Mouse (Mus musculus) heart, postnatal 0 days (tissue): ENCODE data around the gene Btbd11. TPM values are rescaled to one million over a fixed set of nuclear protein-coding genes. Genes with fewer than 3 reads are reported as not detected.

Source experiments
- ATAC-seq: fragments of 200-750 bp; cut with Nextera tagmentation; 2 replicates; pipeline ENCODE4 v1.8.0; 2017; ENCODE audit warnings: low read depth, moderate number of reproducible peaks, moderate library complexity; ENCODE audit not compliant: insufficient read depth
- DNase-seq: peaks from one replicate; pipeline ENCODE4 v3.0.0-alpha.2; 2016; ENCODE audit warnings: low spot score
- H3K27ac ChIP-seq: fragments of 300-500 bp; sonication (generic); 2 replicates; pipeline ENCODE4 v1.5.1; 2014; ENCODE audit warnings: low read depth, mild to moderate bottlenecking
- H3K27me3 ChIP-seq: fragments of 300-500 bp; sonication (generic); 2 replicates; pipeline ENCODE4 v1.6.1; 2014; ENCODE audit warnings: low read length, mixed read lengths; ENCODE audit not compliant: control insufficient read depth, insufficient read depth
- H3K36me3 ChIP-seq: fragments of 300-500 bp; sonication (generic); replicated peaks from 2 replicates; pipeline ENCODE4 v1.6.1; 2014; ENCODE audit warnings: low read length, mixed read lengths; ENCODE audit not compliant: control insufficient read depth, insufficient read depth
- H3K4me1 ChIP-seq: fragments of 300-500 bp; sonication (generic); 2 replicates; pipeline ENCODE4 v1.6.1; 2014; ENCODE audit warnings: antibody characterized with exemption; ENCODE audit not compliant: control insufficient read depth, insufficient read depth
- H3K4me2 ChIP-seq: fragments of 300-500 bp; sonication (generic); 2 replicates; pipeline ENCODE4 v1.6.1; 2014; ENCODE audit warnings: low read depth, mild to moderate bottlenecking, low read length, moderate library complexity
- H3K4me3 ChIP-seq: fragments of 300-500 bp; sonication (generic); 2 replicates; pipeline ENCODE4 v1.5.1; 2014; ENCODE audit warnings: low read depth, low read length
- H3K9ac ChIP-seq: fragments of 300-500 bp; sonication (generic); replicated peaks from 2 replicates; pipeline ENCODE4 v1.6.1; 2014; ENCODE audit warnings: low read depth, low read length, mixed read lengths
- H3K9me3 ChIP-seq: fragments of 300-500 bp; sonication (generic); replicated peaks from 2 replicates; pipeline ENCODE4 v1.6.1; 2016; ENCODE audit warnings: low read length; ENCODE audit not compliant: control insufficient read depth
- CTCF ChIP-seq: IDR thresholded peaks from 2 replicates; pipeline ENCODE4 v1.5.1; 2016; ENCODE audit warnings: antibody characterized with exemption, control low read depth, low read depth
- EP300 ChIP-seq: IDR thresholded peaks from 2 replicates; pipeline ENCODE4 v1.6.1; 2016; ENCODE audit warnings: antibody characterized with exemption, low read depth
- WGBS: fragments of 180-500 bp; shearing (Covaris S2); extraction: QIAGEN DNeasy Blood & Tissue Kit; methylation state at CpG from one replicate; pipeline ENCODE4 v1.1.7; 2014; 5-methylcytosine and 5-hydroxymethylcytosine counted together
- polyA plus RNA-seq: library from polyadenylated mRNA; unstranded; fragments of >200 nt; fragmentation: Nextera tagmentation; extraction: Ambion mirVana; gene quantifications from 2 replicates; pipeline ENCODE4 v1.2.1, GENCODE M21; 2015
- total RNA-seq: library from RNA; depleted of rRNA; stranded (reverse); fragments of >200 nt; gene quantifications from 2 replicates; pipeline ENCODE4 v1.2.3, GENCODE M21; 2014; ENCODE audit warnings: low replicate concordance

Gene Btbd11
- total and polyA plus RNA-seq, 2 experiments from 2014 or later: 0.20 to 0.50 TPM

- H3K36me3 ChIP-seq: no peaks in the 10 kb centered on the region
- no peak overlapping the region for H3K9ac ChIP-seq
- 0 out of 2 replicates have a peak, but pooled peaks cover 4% of the 10 kb centered on the region for H3K27me3 ChIP-seq
- H3K27ac ChIP-seq: no peak overlapping the region
- no peak for DNase-seq
- H3K4me1 ChIP-seq: 0 out of 2 replicates have a peak, but pooled peaks cover 5% of the 10 kb centered on the region
- ATAC-seq: no peak
- H3K4me3 ChIP-seq: no peak overlapping the region
- H3K9me3 ChIP-seq: no peaks in the 10 kb centered on the region
- 72% methylated on average over 6 of the region's 6 CpGs for WGBS
- TF ChIP-seq EP300 (no peak), CTCF (no peak)
- no peak overlapping the region for H3K4me2 ChIP-seq
Measured at GRCm38 (mm10) chr10:85621067-85621466, 234.5 kb downstream of the Btbd11 start.

- Histone ChIP-seq H3K9me3 (no peaks in the 10 kb centered on the region), H3K4me1 (0 out of 2 replicates have a peak, but pooled peaks cover 5% of the 10 kb centered on the region), H3K4me2 (peak overlapping the region; percentile 65), H3K36me3 (no peaks in the 10 kb centered on the region), H3K4me3 (peak overlapping the region; percentile 39), H3K27me3 (0 out of 2 replicates have a peak, but pooled peaks cover 8% of the 10 kb centered on the region), H3K9ac (no peak overlapping the region), H3K27ac (no peak overlapping the region)
- 4% methylated on average over 31 of the region's 31 CpGs for WGBS
- TF ChIP-seq CTCF (peak; percentile 53), EP300 (no peak)
- DNase-seq (peak; percentile 29), ATAC-seq (no peak; the same call in 1 of the 2 replicates)
Measured at GRCm38 (mm10) chr10:85624504-85625169, 238.0 kb downstream of the Btbd11 start.

GRCm38 (mm10) chr10:85625170-85625686 is 238.6 kb downstream of the Btbd11 start:
- 0 out of 2 replicates have a peak, but pooled peaks cover 5% of the 10 kb centered on the region for H3K4me1 ChIP-seq
- H3K4me3 ChIP-seq: 0 out of 2 replicates have a peak overlapping the region, but pooled peaks have one; percentile 39
- 54% methylated on average over 4 of the region's 4 CpGs for WGBS
- no peak overlapping the region for H3K9ac ChIP-seq
- no peaks in the 10 kb centered on the region for H3K36me3 ChIP-seq
- DNase-seq: no peak
- TF ChIP-seq EP300: no peak
- no peak for TF ChIP-seq CTCF
- H3K9me3 ChIP-seq: no peaks in the 10 kb centered on the region
- no peak overlapping the region for H3K27ac ChIP-seq
- 0 out of 2 replicates have a peak, but pooled peaks cover 8% of the 10 kb centered on the region for H3K27me3 ChIP-seq
- no peak for ATAC-seq
- H3K4me2 ChIP-seq: peak overlapping the region; percentile 65

- Histone ChIP-seq H3K9me3 (no peaks in the 10 kb centered on the region), H3K4me1 (no peaks in the 10 kb centered on the region), H3K4me3 (no peak overlapping the region), H3K4me2 (no peak overlapping the region), H3K36me3 (no peaks in the 10 kb centered on the region), H3K27ac (no peak overlapping the region), H3K9ac (no peak overlapping the region), H3K27me3 (no peaks in the 10 kb centered on the region)
- TF ChIP-seq EP300: no peak
- no peak for TF ChIP-seq CTCF
- ATAC-seq: no peak
- no peak for DNase-seq
- 79% methylated on average over 10 of the region's 10 CpGs for WGBS
Measured at GRCm38 (mm10) chr10:85632030-85632429, 245.4 kb downstream of the Btbd11 start.

DNA sequence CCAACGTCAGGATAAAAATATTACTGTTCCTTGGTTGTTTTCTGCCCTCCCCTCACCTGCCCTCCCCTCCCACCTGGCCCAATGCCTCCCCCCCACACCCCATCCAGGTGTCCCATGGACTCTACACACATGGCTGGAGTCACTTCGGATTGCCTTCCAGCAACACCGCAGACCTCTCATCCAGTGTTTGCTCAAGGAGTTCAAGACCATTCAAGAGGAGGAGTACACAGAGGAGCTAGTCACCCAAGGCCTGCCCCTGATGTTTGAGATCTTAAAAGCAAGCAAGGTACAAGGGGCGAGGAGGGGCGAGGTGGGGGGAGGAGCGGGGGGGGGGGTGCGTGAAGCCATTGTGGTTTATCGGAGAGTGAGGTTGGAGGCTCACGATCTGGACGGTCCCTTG is 247.0 kb downstream of the Btbd11 start:
- Histone ChIP-seq H3K4me2 (no peak overlapping the region), H3K9ac (no peak overlapping the region), H3K27ac (no peak overlapping the region), H3K4me1 (no peaks in the 10 kb centered on the region), H3K36me3 (no peaks in the 10 kb centered on the region), H3K9me3 (no peaks in the 10 kb centered on the region), H3K4me3 (no peak overlapping the region), H3K27me3 (no peaks in the 10 kb centered on the region)
- no peak for DNase-seq
- TF ChIP-seq EP300: no peak
- no peak for TF ChIP-seq CTCF
- 80% methylated on average over 10 of the region's 10 CpGs for WGBS
- no peak for ATAC-seq
